Mouse (Mus musculus): ENCODE measurements around the gene Syn3.

- TF ChIP-seq POLR2A (IDR thresholded peaks at IDR 0.05; ENCODE audit: extremely low read depth, insufficient read depth, low read length): no peak
- no peak for TF ChIP-seq CTCF (IDR thresholded peaks at IDR 0.05; ENCODE audit: extremely low read depth, insufficient read depth, low read length)
Measured at GRCm38 (mm10) chr10:86346235-86346840, 152.4 kb downstream of the Syn3 start.

Measured in cortical plate, adult 2 months (tissue).